Mouse (Mus musculus): ENCODE data around the gene Rpl10a.

- TF ChIP-seq CTCF (IDR thresholded peaks at IDR 0.05 in 2 of 3, conservative IDR thresholded peaks at IDR 0.05 in 1 of 3; ENCODE audit: control insufficient read depth in 1 of 3, insufficient read depth in 1 of 3, low read depth in 2 of 3, low read length in 3 of 3, poor library complexity in 1 of 3, severe bottlenecking in 1 of 3): no peak
- TF ChIP-seq MAFK (IDR thresholded peaks at IDR 0.05; ENCODE audit: borderline replicate concordance, low read depth, low read length): no peak
- TF ChIP-seq GABPA (IDR thresholded peaks at IDR 0.05; ENCODE audit: low read depth, low read length): no peak
- TF ChIP-seq POLR2A (IDR thresholded peaks at IDR 0.05; ENCODE audit: control insufficient read depth in 1 of 2, insufficient read depth in 1 of 2, low read depth in 1 of 2, low read length in 2 of 2, poor library complexity in 1 of 2): no peak
Measured at GRCm38 (mm10) chr17:28352018-28352417, 23.7 kb downstream of the Rpl10a start.
